Mouse (Mus musculus) brain, embryonic 14.5 days (tissue): ENCODE measurements around the gene Mlf2.

Experiments used
- CTCF ChIP-seq: fragments of 200-500 bp; IDR thresholded peaks from 2 replicates; pipeline ENCODE4 v1.5.1; 2012; ENCODE audit warnings: inconsistent platforms, mild to moderate bottlenecking, moderate library complexity, borderline replicate concordance; ENCODE audit not compliant: insufficient read depth, insufficient read length; ENCODE audit errors: extremely low read depth
- POLR2A ChIP-seq: fragments of 200-500 bp; IDR thresholded peaks from 2 replicates; pipeline ENCODE4 v1.6.1; 2012; ENCODE audit warnings: mild to moderate bottlenecking, inconsistent platforms, borderline replicate concordance; ENCODE audit not compliant: poor library complexity, insufficient read depth, insufficient read length, severe bottlenecking; ENCODE audit errors: extremely low read depth

DNA sequence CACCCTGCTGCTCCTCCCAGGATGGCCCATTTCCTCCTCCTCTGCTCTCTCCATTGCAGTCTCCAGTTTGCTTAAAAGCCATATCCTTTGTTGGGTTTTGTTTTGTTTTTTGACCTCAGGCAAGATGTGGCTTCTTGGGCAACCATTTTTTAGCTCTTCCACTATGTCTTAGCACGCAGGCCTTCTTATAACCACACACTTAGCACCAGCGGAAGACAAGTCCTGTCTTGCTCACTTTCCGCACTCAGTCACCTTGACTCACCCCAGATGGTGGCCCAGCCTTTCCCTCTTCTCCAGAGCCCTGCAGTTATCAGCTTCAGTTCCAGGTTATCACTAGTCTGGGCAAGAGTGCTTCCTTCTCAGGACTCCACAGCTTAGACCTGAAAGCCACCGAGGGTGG, 24.0 kb downstream of the Mlf2 start:
- TF ChIP-seq CTCF (no peak), POLR2A (no peak)
